Mouse (Mus musculus): Measurements from ENCODE around the gene Slf2.

DNA sequence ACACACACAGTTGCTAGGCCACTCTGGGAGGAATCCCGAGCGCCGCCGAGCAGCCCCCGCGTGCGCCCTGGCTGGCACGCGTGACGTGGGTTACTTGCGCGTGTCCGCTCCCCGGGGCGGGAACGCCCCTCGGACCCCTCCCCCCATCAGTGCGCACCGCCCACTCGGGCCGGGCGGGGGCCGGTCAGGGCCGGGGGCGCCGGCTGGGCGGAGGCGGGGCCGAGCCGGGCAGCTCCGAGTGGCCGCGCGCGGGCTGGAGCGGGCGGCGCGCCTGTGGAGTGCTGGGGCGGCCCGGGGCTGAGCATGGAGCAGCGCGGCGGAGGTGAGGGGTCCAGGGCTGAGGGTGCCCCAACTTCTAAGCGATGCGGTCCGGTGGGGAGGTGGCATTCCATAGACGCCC lies 87.0 kb downstream of the Slf2 start:
- TF ChIP-seq CTCF (IDR thresholded peaks at IDR 0.05; ENCODE audit: low read depth, low read length) (no peak), POLR2A (IDR thresholded peaks at IDR 0.05; ENCODE audit: insufficient read depth, low read length) (no peak), EP300 (IDR thresholded peaks at IDR 0.05; ENCODE audit: insufficient read depth, low read depth, low read length) (no peak)
